Mouse (Mus musculus) CH12.LX (cell line): ENCODE data around the gene Slc30a2. TPM values are rescaled to one million over a fixed set of nuclear protein-coding genes. Genes with fewer than 3 reads are reported as not detected.

Experiments used
- DNase-seq: peaks from one replicate; pipeline ENCODE4 v3.0.0-alpha.2; 2013; ENCODE audit errors: extremely low read depth
- H3K27ac ChIP-seq: 2 replicates; pipeline ENCODE4 v1.5.1; 2012; ENCODE audit warnings: low read depth, mild to moderate bottlenecking, control low read depth, moderate library complexity; ENCODE audit not compliant: insufficient read depth
- H3K27me3 ChIP-seq: replicated peaks from 2 replicates; pipeline ENCODE3; 2012; ENCODE audit warnings: inconsistent platforms
- H3K36me3 ChIP-seq, 2 experiments: replicated peaks in 1 of 2; 2 replicates each; pipeline versions ENCODE3 to v1.6.1; 2012; ENCODE audit warnings: inconsistent platforms in 1 of 2, low read length in 1 of 2, mild to moderate bottlenecking in 1 of 2, mixed read lengths in 1 of 2, moderate library complexity in 1 of 2; ENCODE audit not compliant: control insufficient read depth in 1 of 2, insufficient read depth in 1 of 2
- H3K4me1 ChIP-seq, 2 experiments: 2 replicates each; pipeline ENCODE4 v1.6.1; 2012; ENCODE audit warnings: inconsistent platforms in 1 of 2, moderate library complexity in 1 of 2; ENCODE audit not compliant: insufficient read depth in 2 of 2, control insufficient read depth in 1 of 2
- H3K4me2 ChIP-seq: 2 replicates; pipeline ENCODE4 v1.6.1; 2012; ENCODE audit warnings: low read depth, mild to moderate bottlenecking, control low read depth; ENCODE audit not compliant: poor library complexity, insufficient read depth, severe bottlenecking
- H3K4me3 ChIP-seq, 3 experiments: fragments of 150-350 bp in 1 of 3; sonication (generic) in 1 of 3; replicated peaks in 1 of 3; 2 replicates each; pipeline versions ENCODE3 to v1.5.1; 2011 to 2012; ENCODE audit warnings: low read depth in 2 of 3, low read length in 2 of 3, mild to moderate bottlenecking in 2 of 3, moderate library complexity in 2 of 3, control low read depth in 1 of 3, improper control_type of control experiment in 1 of 3, inconsistent platforms in 1 of 3, mixed read lengths in 1 of 3; ENCODE audit not compliant: poor library complexity in 1 of 3
- H3K79me2 ChIP-seq: replicated peaks from 2 replicates; pipeline ENCODE4 v1.6.1; 2012; ENCODE audit warnings: mild to moderate bottlenecking, moderate library complexity; ENCODE audit not compliant: control insufficient read depth, poor library complexity, insufficient read depth, severe bottlenecking; ENCODE audit errors: extremely low read depth
- H3K9ac ChIP-seq: 2 replicates; pipeline ENCODE4 v1.6.1; 2012; ENCODE audit warnings: low read depth, mild to moderate bottlenecking, control low read depth, moderate library complexity; ENCODE audit not compliant: insufficient read depth
- H3K9me3 ChIP-seq: replicated peaks from 2 replicates; pipeline ENCODE3; 2012; ENCODE audit warnings: low read length, inconsistent platforms, mixed read lengths
- BHLHE40 ChIP-seq: IDR thresholded peaks from 2 replicates; pipeline ENCODE4 v1.6.1; 2011; ENCODE audit warnings: mild to moderate bottlenecking, low read depth, low read length, improper control_type of control experiment
- CHD1 ChIP-seq: IDR thresholded peaks from 2 replicates; pipeline ENCODE4 v1.6.1; 2012; ENCODE audit warnings: low read depth, low read length, improper control_type of control experiment, inconsistent platforms
- ETS1 ChIP-seq: conservative IDR thresholded peaks from 2 replicates; pipeline ENCODE4 v1.6.1; 2012; ENCODE audit warnings: low read depth, mild to moderate bottlenecking, inconsistent platforms, low read length, improper control_type of control experiment, moderate library complexity
- GABPA ChIP-seq: IDR thresholded peaks from 2 replicates; pipeline ENCODE4 v1.6.1; 2012; ENCODE audit warnings: low read depth, low read length, improper control_type of control experiment, inconsistent platforms; ENCODE audit not compliant: insufficient replicate concordance
- MAX ChIP-seq: IDR thresholded peaks from 2 replicates; pipeline ENCODE4 v1.6.1; 2011; ENCODE audit warnings: low read length, improper control_type of control experiment
- MEF2A ChIP-seq: IDR thresholded peaks from 2 replicates; pipeline ENCODE4 v1.6.1; 2014; ENCODE audit warnings: low read depth, mild to moderate bottlenecking, inconsistent platforms, low read length, improper control_type of control experiment, borderline replicate concordance
- NELFE ChIP-seq: IDR thresholded peaks from 2 replicates; pipeline ENCODE4 v1.6.1; 2011; ENCODE audit warnings: low read depth, low read length, improper control_type of control experiment
- POLR2A ChIP-seq: IDR thresholded peaks from 2 replicates; pipeline ENCODE4 v1.6.1; 2011; ENCODE audit warnings: low read depth, mild to moderate bottlenecking, improper control_type of control experiment, low read length
- RAD21 ChIP-seq: IDR thresholded peaks from 2 replicates; pipeline ENCODE4 v1.6.1; 2011; ENCODE audit warnings: low read depth, mild to moderate bottlenecking, low read length, improper control_type of control experiment, moderate library complexity
- RCOR1 ChIP-seq: conservative IDR thresholded peaks from 2 replicates; pipeline ENCODE4 v1.6.1; 2012; ENCODE audit warnings: low read depth, mild to moderate bottlenecking, inconsistent platforms, low read length, improper control_type of control experiment
- SMC3 ChIP-seq: IDR thresholded peaks from 2 replicates; pipeline ENCODE4 v1.6.1; 2011; ENCODE audit warnings: low read depth, low read length, improper control_type of control experiment
- TBP ChIP-seq: conservative IDR thresholded peaks from 2 replicates; pipeline ENCODE4 v1.6.1; 2011; ENCODE audit warnings: low read depth, low read length, improper control_type of control experiment
- TCF12 ChIP-seq: IDR thresholded peaks from 2 replicates; pipeline ENCODE4 v1.6.1; 2014; ENCODE audit warnings: low read depth, mild to moderate bottlenecking, inconsistent platforms, low read length, improper control_type of control experiment
- UBTF ChIP-seq: IDR thresholded peaks from 2 replicates; pipeline ENCODE4 v1.6.1; 2012; ENCODE audit warnings: low read depth, mild to moderate bottlenecking, inconsistent platforms, low read length, improper control_type of control experiment, moderate library complexity
- USF1 ChIP-seq: IDR thresholded peaks from 2 replicates; pipeline ENCODE4 v1.6.1; 2014; ENCODE audit warnings: low read depth, mild to moderate bottlenecking, inconsistent platforms, low read length, improper control_type of control experiment
- USF2 ChIP-seq: conservative IDR thresholded peaks from 2 replicates; pipeline ENCODE4 v1.6.1; 2011; ENCODE audit warnings: low read depth, low read length, improper control_type of control experiment
- ZNF384 ChIP-seq: IDR thresholded peaks from 2 replicates; pipeline ENCODE4 v1.6.1; 2012; ENCODE audit warnings: low read depth, low read length, improper control_type of control experiment, inconsistent platforms
- dilution Hi-C: fragments of 300-500 bp; cut with MboI; formaldehyde crosslinking; loops from 2 replicates; pipeline ENCODE4 v1.14.3; 2020; ENCODE audit warnings: low sequenced_read_pairs; ENCODE audit not compliant: extremely low pct_unique_long_range_greater_than_20kb, extremely low pct_ligation_motif_present
- in situ Hi-C: fragments of 300-500 bp; cut with MboI; formaldehyde crosslinking; loops from 3 replicates; pipeline ENCODE4 v1.14.3; 2019; ENCODE audit warnings: low sequenced_read_pairs, low pct_ligation_motif_present, low pct_unique_long_range_greater_than_20kb, mixed read lengths
- polyA plus RNA-seq: library from polyadenylated mRNA; unstranded; fragments of >175 nt; gene quantifications from 2 replicates; pipeline ENCODE4 v1.2.1, GENCODE M21; 2012; ENCODE audit warnings: low read depth; ENCODE audit not compliant: insufficient read length
- total RNA-seq, 2 experiments: library from RNA; depleted of rRNA; stranded (reverse); fragments of 300-350 nt in 1 of 2; fragments of >200 nt in 1 of 2; gene quantifications; 2 replicates each; pipeline ENCODE4 v1.2.3; 2012 to 2014

Gene Slc30a2
- total and polyA plus RNA-seq, 3 experiments = 5.1 to 22.4 (median 8.9) TPM

DNA sequence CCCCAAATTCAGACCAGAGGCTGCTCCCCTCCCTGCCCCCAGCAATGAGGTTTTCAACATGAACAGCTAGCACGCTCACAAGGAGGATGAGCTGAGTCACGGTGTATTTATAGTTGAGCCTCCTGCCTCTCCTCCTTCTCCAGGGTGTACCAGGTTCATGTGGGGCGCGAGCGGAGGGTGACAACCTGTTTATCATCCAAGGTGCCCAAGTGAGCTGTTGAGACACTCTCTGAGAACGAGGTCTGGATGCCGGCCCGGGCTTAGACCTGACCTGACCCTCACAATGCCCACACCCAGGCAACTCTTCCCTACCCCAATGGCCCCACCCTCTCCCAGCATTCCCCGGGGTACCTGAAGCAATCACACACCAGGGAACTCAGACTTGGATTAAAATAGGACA lies 42.7 kb upstream of the Slc30a2 start:
- in situ Hi-C loops (no loop called here), dilution Hi-C loops (no loop called here)
- H3K4me2 ChIP-seq = no peak overlapping the region
- peaks cover 0 to 21% of the 10 kb centered on the region in 2 experiments; a peak in 2 of 4 replicates for H3K4me1 ChIP-seq
- H3K9me3 ChIP-seq = peaks cover 3% of the 10 kb centered on the region
- no peak overlapping the region for H3K27ac ChIP-seq
- H3K27me3 ChIP-seq = no peaks in the 10 kb centered on the region
- no peak overlapping the region for H3K9ac ChIP-seq
- H3K4me3 ChIP-seq = peak overlapping the region in 2 of 3 experiments; percentile 25 to 41
- H3K79me2 ChIP-seq = no peaks in the 10 kb centered on the region
- peak; percentile 25; the same call in 1 of the 2 replicates for TF ChIP-seq POLR2A
- TF ChIP-seq TCF12 = 0 out of 2 replicates have a peak, but pooled peaks have one; percentile 17
- no peak for TF ChIP-seq RCOR1
- TF ChIP-seq MEF2A = peak; percentile 71; the same call in 1 of the 2 replicates
- TF ChIP-seq ETS1 = peak; percentile 25; the same call in 1 of the 2 replicates
- TF ChIP-seq, all 38 proteins: peak for 4
- H3K36me3 ChIP-seq = no peaks in the 10 kb centered on the region
- DNase-seq = no peak

DNA sequence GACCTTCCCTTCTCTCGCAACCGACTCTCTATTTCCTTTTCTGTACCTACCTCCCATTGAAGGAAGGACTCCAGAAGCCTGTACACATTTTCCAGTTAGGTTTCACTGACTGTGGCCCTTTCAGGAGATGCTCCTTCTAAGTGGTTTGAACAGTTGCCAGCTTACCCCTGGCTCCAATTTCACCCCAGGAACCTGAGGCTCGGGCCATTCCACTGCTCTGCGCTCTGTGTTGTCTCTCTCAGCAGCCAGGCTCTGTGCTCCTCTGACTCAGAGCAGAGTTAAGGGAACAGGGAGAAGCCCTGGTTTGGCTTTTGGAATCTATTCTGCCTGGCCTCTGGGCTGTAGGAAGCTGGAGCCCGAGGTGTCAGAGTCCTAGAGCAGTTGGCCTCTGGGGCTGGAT lies 40.9 kb upstream of the Slc30a2 start:
- Histone ChIP-seq H3K27me3 (no peaks in the 10 kb centered on the region), H3K27ac (no peak overlapping the region), H3K4me3 (no peak overlapping the region), H3K4me1 (peaks cover 0 to 23% of the 10 kb centered on the region in 2 experiments; a peak in 2 of 4 replicates), H3K36me3 (no peaks in the 10 kb centered on the region), H3K9ac (no peak overlapping the region), H3K79me2 (no peaks in the 10 kb centered on the region), H3K9me3 (no peaks in the 10 kb centered on the region), H3K4me2 (no peak overlapping the region)
- DNase-seq = no peak
- in situ Hi-C loops (no loop called here), dilution Hi-C loops (no loop called here)
- TF ChIP-seq GABPA = no peak
- no peak for TF ChIP-seq TBP
- TF ChIP-seq NELFE = no peak
- TF ChIP-seq CHD1 = no peak
- no peak for TF ChIP-seq USF1
- no peak for TF ChIP-seq RAD21
- no peak for TF ChIP-seq ZNF384
- no peak for TF ChIP-seq USF2
- no peak for TF ChIP-seq MEF2A
- TF ChIP-seq MAX = no peak

DNA sequence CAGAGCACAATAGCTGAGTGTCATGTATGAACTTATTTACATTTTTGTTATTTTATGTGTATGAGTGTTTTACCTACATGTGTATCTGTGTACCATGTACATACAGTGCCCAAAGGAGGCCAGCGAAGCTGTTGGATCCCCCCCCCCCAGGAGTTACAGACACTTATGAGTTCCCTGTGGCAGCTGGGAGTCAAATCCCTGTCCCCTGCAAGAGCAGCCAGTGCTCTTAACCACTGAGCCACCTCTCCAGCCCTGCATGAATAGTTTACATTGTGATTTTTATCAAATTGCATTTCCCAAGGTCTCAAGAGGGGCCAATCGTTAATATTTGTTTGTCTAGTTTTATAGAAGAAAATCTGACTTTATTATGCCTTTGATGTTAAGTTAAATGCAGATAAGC lies 36.0 kb upstream of the Slc30a2 start:
- DNase-seq = no peak
- no peak for TF ChIP-seq BHLHE40
- no peak for TF ChIP-seq UBTF
- no peak for TF ChIP-seq SMC3
- no peak for TF ChIP-seq ETS1
- Histone ChIP-seq H3K9me3 (no peaks in the 10 kb centered on the region), H3K79me2 (no peaks in the 10 kb centered on the region), H3K27ac (no peak overlapping the region), H3K4me1 (peaks cover 4 to 21% of the 10 kb centered on the region in 2 experiments), H3K36me3 (no peaks in the 10 kb centered on the region), H3K4me2 (no peak overlapping the region), H3K27me3 (no peaks in the 10 kb centered on the region), H3K4me3 (no peak overlapping the region), H3K9ac (no peak overlapping the region)
- dilution Hi-C loops = no loop called here
- in situ Hi-C loops = loop anchor here (5.0 kb wide), 1 partner anchor 45 kb away; no protein-coding TSS in a partner anchor
